Mouse (Mus musculus) kidney, embryonic 16.5 days (tissue): ENCODE data around the gene Ddx46. TPM values are rescaled to one million over a fixed set of nuclear protein-coding genes. Genes with fewer than 3 reads are reported as not detected.
A peak's percentile ranks its signal among the peaks of the same experiment; 100 is the strongest.
"Not testable (repeated sequence)": the region's sequence is repeated elsewhere in the genome, so short reads cannot be mapped to it uniquely, and the experiment has no call there.

Experiments
- ATAC-seq: fragments of 200-750 bp; cut with Nextera tagmentation; 2 replicates; pipeline ENCODE4 v1.8.0; 2017; ENCODE audit warnings: moderate TSS enrichment; ENCODE audit not compliant: low FRiP score, low TSS enrichment
- H3K27ac ChIP-seq: fragments of 300-500 bp; sonication (generic); 2 replicates; pipeline ENCODE4 v1.5.1; 2014; ENCODE audit warnings: low read length
- H3K27me3 ChIP-seq: fragments of 300-500 bp; sonication (generic); 2 replicates; pipeline ENCODE4 v1.6.1; 2014; ENCODE audit warnings: low read length, control low read depth, mixed read lengths; ENCODE audit not compliant: insufficient read depth
- H3K36me3 ChIP-seq: fragments of 300-500 bp; sonication (generic); 2 replicates; pipeline ENCODE4 v1.6.1; 2014; ENCODE audit warnings: low read length, control low read depth, mixed read lengths; ENCODE audit not compliant: insufficient read depth
- H3K4me1 ChIP-seq: fragments of 300-500 bp; sonication (generic); 2 replicates; pipeline ENCODE4 v1.6.1; 2014; ENCODE audit warnings: low read length, control low read depth, mixed read lengths; ENCODE audit not compliant: insufficient read depth
- H3K4me2 ChIP-seq: fragments of 300-500 bp; sonication (generic); replicated peaks from 2 replicates; pipeline ENCODE4 v1.6.1; 2014; ENCODE audit warnings: low read depth, low read length
- H3K4me3 ChIP-seq: fragments of 300-500 bp; sonication (generic); 2 replicates; pipeline ENCODE4 v1.5.1; 2014; ENCODE audit warnings: mild to moderate bottlenecking, low read length
- H3K9ac ChIP-seq: fragments of 300-500 bp; sonication (generic); replicated peaks from 2 replicates; pipeline ENCODE4 v1.6.1; 2014; ENCODE audit warnings: low read length
- H3K9me3 ChIP-seq: fragments of 300-500 bp; sonication (generic); 2 replicates; pipeline ENCODE4 v1.6.1; 2016; ENCODE audit warnings: low read length, control low read depth
- WGBS: fragments of 180-500 bp; shearing (Covaris S2); extraction: QIAGEN DNeasy Blood & Tissue Kit; methylation state at CpG from one replicate; pipeline ENCODE4 v1.1.7; 2014; 5-methylcytosine and 5-hydroxymethylcytosine counted together
- polyA plus RNA-seq: library from polyadenylated mRNA; unstranded; fragments of >200 nt; fragmentation: Nextera tagmentation; extraction: Ambion mirVana; gene quantifications from 2 replicates; pipeline ENCODE4 v1.2.1, GENCODE M21; 2015

The Ddx46 gene
- polyA plus RNA-seq, 1 experiment from 2014 or later = 37.5 TPM

DNA sequence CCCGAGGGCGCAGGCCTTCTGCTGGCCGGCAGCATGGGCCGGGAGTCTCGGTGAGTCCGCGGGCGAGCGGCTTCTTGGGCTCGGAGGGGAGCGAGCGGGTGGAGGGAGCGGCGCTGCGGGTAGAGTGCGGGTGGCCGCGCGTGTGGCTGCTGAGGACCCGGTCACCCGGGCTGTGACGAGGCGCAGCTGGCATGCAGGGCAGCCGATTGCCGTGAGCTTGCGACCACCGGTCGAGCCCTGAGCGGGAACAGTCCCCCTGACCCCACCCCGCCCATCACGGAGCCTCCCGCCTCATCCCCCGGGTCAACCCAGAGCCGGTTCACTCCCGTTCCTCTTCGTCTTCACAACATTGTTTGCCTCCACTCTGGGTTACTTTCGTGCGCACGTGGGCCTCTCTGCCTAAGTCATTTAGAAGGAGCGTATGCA, 332 bp downstream of the Ddx46 start:
- Histone ChIP-seq H3K4me1 (peaks cover 16% of the 10 kb centered on the region), H3K9ac (peak overlapping the region; percentile 97), H3K4me3 (peak overlapping the region; percentile 100), H3K4me2 (peak overlapping the region; percentile 80), H3K9me3 (no peaks in the 10 kb centered on the region), H3K36me3 (peaks cover 33% of the 10 kb centered on the region), H3K27ac (peak overlapping the region; percentile 58; the same call in 1 of the 2 replicates), H3K27me3 (no peaks in the 10 kb centered on the region)
- ATAC-seq = peak; percentile 52
- under 1% methylated on average over 38 of the region's 40 CpGs for WGBS

DNA sequence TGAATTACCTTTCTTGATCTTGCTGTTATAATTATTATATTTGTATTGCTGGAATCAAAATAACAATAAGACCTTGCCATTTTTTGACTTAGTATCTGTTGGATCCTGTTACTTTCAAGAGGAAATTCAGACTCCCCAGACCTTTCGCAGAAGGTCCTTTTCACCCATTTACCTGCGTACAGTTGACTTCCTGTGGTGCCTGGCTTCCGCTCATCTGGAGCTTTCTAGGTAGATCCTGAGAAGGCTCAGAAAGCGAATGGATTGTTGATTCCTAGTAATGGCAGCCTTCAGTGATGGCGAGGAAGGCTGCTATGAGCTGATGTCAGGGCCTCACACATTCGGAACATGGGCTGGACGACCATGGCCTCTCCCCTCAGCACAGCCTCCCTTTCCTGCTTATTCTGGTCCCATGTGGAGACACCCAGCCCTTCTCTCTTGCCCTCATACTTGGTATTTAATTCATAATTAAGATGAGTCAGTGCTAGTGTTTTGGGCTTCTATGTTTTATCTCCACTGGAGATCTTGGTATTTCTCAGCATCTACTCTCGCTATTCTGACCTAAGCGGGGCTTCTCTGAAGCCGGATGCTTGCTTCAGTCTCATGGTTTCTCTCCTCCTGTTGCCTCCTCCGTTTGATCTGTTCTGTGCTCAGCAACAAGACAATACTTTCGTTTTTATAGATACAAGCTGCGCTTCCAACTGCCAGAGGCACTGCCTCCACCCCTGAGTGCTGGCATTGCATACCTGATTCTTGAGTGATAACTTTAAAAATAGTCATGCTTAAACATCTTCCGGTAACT, 1.6 kb downstream of the Ddx46 start:
- Histone ChIP-seq H3K4me2 (no peak overlapping the region), H3K4me1 (peaks cover 16% of the 10 kb centered on the region), H3K27ac (no peak overlapping the region), H3K4me3 (peak overlapping the region; percentile 100; the same call in 1 of the 2 replicates), H3K36me3 (peaks cover 33% of the 10 kb centered on the region), H3K9ac (no peak overlapping the region), H3K9me3 (no peaks in the 10 kb centered on the region), H3K27me3 (no peaks in the 10 kb centered on the region)
- ATAC-seq = no peak
- WGBS = 90% methylated on average over 14 of the region's 14 CpGs

DNA sequence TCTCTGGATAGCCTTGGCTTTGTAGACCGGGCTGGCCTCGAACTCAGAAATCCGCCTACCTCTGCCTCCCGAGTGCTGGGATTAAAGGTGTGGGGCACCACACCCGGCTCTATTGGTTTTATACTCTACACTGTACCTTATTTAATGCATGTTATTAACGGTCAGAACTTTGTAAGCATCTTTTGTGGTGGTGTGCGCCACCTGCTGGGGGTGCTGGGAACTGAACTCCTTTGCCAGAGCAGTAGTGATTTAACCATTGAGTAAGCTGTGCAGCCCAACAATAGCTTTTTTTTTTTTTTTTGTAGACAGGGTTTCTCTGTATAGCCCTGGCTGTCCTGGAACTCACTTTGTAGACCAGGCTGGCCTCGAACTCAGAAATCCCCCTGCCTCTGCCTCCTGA, 5.7 kb downstream of the Ddx46 start:
- 49% methylated on average over 8 of the region's 8 CpGs for WGBS
- Histone ChIP-seq H3K4me1 (peaks cover 11% of the 10 kb centered on the region), H3K36me3 (peaks cover 32% of the 10 kb centered on the region)
- not testable (repeated sequence) for H3K4me3 ChIP-seq, H3K9ac ChIP-seq, H3K27me3 ChIP-seq, ATAC-seq, H3K27ac ChIP-seq, H3K4me2 ChIP-seq, H3K9me3 ChIP-seq

DNA sequence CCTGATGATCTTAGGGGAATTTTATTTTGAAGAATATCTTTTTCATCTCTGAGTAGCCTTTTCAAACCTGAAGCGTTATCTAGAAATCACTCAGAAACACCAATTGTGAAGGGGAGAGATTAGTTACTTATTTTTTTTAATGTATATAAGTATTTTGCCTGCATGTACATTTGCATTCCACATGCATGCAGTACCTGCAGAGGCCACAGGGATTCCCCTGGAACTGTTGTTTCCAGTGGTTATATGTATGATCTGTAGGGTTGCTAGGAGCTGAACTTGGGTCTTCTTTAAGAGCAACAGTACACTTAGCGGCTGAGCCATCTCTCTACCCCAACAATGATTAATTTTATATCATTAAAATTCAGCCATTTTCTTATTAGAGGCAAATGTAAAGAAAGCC, 9.7 kb downstream of the Ddx46 start:
- no peak for ATAC-seq
- 88% methylated on average over 2 of the region's 2 CpGs for WGBS

DNA sequence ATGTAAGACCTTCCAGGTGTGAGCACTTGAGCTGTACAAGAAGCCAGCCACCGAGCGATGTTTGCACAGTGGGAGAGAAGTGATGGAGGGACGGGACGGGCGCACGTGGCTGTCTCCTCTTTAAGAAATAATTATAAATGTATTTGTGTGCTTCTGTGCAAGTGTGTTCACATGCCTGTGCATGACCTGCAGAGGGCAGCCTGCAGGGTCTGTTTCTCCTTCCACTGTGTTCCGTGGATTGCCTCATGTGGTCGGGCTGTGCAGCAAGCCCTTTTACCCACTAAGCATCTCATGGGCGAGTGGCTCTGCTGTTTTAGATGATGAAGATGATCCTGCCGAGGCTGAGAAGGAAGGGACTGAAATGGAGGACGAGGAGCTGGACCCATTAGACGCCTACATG, 15.3 kb downstream of the Ddx46 start:
- H3K9me3 ChIP-seq = no peaks in the 10 kb centered on the region
- H3K36me3 ChIP-seq = peaks cover 90% of the 10 kb centered on the region
- H3K4me2 ChIP-seq = no peak overlapping the region
- no peak for ATAC-seq
- H3K4me3 ChIP-seq = no peak overlapping the region
- no peaks in the 10 kb centered on the region for H3K4me1 ChIP-seq
- WGBS = 89% methylated on average over 12 of the region's 12 CpGs
- no peak overlapping the region for H3K9ac ChIP-seq
- H3K27ac ChIP-seq = no peak overlapping the region
- H3K27me3 ChIP-seq = no peaks in the 10 kb centered on the region

More for the DNA sequence above, 9.7 kb downstream of the Ddx46 start:
- Histone ChIP-seq H3K27me3 (no peaks in the 10 kb centered on the region), H3K9ac (no peak overlapping the region), H3K4me3 (no peak overlapping the region), H3K36me3 (peaks cover 56% of the 10 kb centered on the region), H3K4me2 (no peak overlapping the region), H3K27ac (no peak overlapping the region), H3K4me1 (no peaks in the 10 kb centered on the region), H3K9me3 (no peaks in the 10 kb centered on the region)

DNA sequence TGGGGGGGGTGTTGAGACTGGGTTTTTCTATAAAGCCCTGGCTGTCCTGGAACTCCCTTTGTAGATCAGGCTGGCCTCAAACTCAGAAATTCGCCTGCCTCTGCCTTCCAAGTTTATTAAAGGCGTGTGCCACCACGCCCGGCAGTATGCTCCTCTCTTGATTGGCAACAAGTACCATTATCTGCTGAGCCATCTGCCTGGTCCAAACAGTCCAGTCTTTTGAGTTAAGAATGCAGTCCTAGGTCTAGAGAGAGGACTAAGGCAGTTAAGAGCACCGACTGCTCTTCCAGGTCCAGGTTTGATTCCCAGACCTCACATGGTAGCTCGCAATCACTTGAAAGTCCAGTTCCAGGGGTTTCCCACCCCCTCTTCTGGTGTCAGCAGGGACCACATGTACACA, 16.2 kb downstream of the Ddx46 start:
- Histone ChIP-seq H3K4me2 (no peak overlapping the region), H3K36me3 (peaks cover 91% of the 10 kb centered on the region), H3K4me1 (no peaks in the 10 kb centered on the region), H3K27me3 (no peaks in the 10 kb centered on the region), H3K9me3 (no peaks in the 10 kb centered on the region), H3K9ac (no peak overlapping the region), H3K4me3 (no peak overlapping the region), H3K27ac (no peak overlapping the region)
- WGBS = 90% methylated on average over 6 of the region's 6 CpGs
- ATAC-seq = no peak

DNA sequence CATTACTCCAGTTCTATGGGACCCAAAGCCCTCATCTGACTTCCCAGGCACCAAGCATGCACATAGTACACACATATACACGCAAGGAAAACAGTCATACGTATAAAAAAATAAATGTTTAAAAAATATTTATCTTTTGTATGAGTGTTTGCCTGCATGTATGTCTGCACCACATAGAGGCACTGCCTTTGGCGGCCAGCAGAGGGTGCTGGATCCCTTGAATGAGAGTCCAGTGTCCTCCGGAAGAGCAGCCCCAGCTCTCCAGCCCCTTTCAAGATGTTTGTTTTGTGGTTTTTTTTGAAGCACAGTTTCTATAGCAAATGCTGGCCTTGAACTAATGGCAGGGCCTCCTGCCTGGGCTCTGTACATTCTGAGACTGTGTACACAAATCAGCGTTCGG, 33.7 kb downstream of the Ddx46 start:
- WGBS = 89% methylated on average over 6 of the region's 6 CpGs
- no peaks in the 10 kb centered on the region for H3K9me3 ChIP-seq
- no peak overlapping the region for H3K9ac ChIP-seq
- no peak overlapping the region for H3K27ac ChIP-seq
- no peak overlapping the region for H3K4me3 ChIP-seq
- H3K4me2 ChIP-seq = no peak overlapping the region
- no peak for ATAC-seq
- H3K4me1 ChIP-seq = no peaks in the 10 kb centered on the region
- peaks cover 83% of the 10 kb centered on the region for H3K36me3 ChIP-seq
- no peaks in the 10 kb centered on the region for H3K27me3 ChIP-seq

DNA sequence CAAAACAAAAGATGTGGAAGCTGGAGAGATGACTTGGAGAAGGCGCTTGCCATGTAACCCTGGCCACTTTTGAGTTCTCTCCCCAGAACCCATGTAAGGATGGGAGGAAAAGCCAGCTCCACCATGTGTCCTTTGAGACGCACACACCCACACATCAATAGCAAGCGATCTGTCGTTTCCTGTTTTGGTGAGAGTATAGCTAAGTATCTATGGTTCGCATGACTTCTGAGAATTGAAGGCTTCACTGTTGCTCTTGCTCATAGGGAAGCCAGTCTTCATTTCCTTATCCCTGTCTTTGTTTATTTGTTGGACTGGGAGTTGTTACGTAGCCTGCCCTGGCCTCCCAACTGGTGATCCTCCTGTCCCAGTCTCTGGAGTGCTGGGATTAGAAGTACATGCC, 37.9 kb downstream of the Ddx46 start:
- no peak overlapping the region for H3K27ac ChIP-seq
- no peak overlapping the region for H3K9ac ChIP-seq
- peaks cover 74% of the 10 kb centered on the region for H3K36me3 ChIP-seq
- no peak for ATAC-seq
- H3K4me3 ChIP-seq = no peak overlapping the region
- no peaks in the 10 kb centered on the region for H3K4me1 ChIP-seq
- H3K9me3 ChIP-seq = no peaks in the 10 kb centered on the region
- 91% methylated on average over 6 of the region's 6 CpGs for WGBS
- no peak overlapping the region for H3K4me2 ChIP-seq
- no peaks in the 10 kb centered on the region for H3K27me3 ChIP-seq

DNA sequence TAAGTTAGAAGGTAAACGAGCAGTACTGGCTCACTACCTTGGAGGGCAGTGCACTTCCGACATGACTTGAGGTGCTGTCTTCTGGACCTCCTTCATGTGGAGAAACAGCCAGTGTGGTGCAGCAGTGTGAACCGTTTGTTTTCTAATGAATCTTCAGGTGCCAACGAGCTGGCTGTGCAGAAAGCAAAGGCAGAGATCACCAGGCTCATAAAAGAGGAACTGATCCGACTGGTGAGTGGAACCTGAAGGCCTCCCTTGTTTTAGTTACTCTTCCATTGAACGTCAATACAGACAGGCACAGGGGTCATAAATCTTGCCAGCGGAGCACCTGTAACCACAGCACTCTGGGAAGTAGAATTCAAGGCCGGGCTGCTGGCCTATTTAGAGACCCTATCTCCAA, 42.5 kb downstream of the Ddx46 start:
- no peaks in the 10 kb centered on the region for H3K9me3 ChIP-seq
- no peaks in the 10 kb centered on the region for H3K27me3 ChIP-seq
- no peak overlapping the region for H3K4me2 ChIP-seq
- H3K9ac ChIP-seq = no peak overlapping the region
- no peak overlapping the region for H3K27ac ChIP-seq
- peaks cover 54% of the 10 kb centered on the region for H3K36me3 ChIP-seq
- no peaks in the 10 kb centered on the region for H3K4me1 ChIP-seq
- no peak overlapping the region for H3K4me3 ChIP-seq
- ATAC-seq = no peak
- 68% methylated on average over 8 of the region's 8 CpGs for WGBS

DNA sequence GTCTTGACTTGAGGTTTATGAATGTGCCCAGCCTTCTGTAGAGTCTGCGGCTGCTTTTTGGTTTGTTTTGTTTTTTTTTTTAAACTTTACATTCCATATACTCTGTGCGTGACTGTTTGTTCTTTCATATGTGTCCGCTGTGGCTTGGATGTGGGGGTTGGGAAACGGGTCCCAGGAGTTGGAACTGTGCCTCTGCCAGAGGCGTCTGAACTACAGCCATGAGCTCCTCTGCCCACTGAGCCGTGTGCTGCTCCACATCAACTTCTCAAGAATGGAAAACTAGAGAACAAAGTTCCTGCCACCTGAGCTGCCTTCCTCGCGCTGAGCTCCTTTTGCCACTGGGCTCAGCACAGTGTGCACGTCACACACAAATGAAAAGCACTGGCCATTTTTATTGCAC, 47.4 kb downstream of the Ddx46 start:
- no peak overlapping the region for H3K27ac ChIP-seq
- no peaks in the 10 kb centered on the region for H3K27me3 ChIP-seq
- H3K9me3 ChIP-seq = no peaks in the 10 kb centered on the region
- ATAC-seq = no peak
- 83% methylated on average over 9 of the region's 9 CpGs for WGBS
- no peak overlapping the region for H3K9ac ChIP-seq
- H3K4me3 ChIP-seq = no peak overlapping the region
- peaks cover 26% of the 10 kb centered on the region for H3K36me3 ChIP-seq
- no peaks in the 10 kb centered on the region for H3K4me1 ChIP-seq
- no peak overlapping the region for H3K4me2 ChIP-seq
